Mouse (Mus musculus): ENCODE data around the gene Drc3.

- no peak for TF ChIP-seq CTCF (IDR thresholded peaks at IDR 0.05; ENCODE audit: insufficient read depth, low read depth, low read length)
- no peak for TF ChIP-seq POLR2A (IDR thresholded peaks at IDR 0.05; ENCODE audit: insufficient read depth, low read depth, low read length)
These were observed 65.3 kb downstream of the Drc3 start for GRCm38 (mm10) chr11:60418473-60418803.

Measured in olfactory bulb, adult 2 months (tissue).